Mouse (Mus musculus) sigmoid colon, adult 10 weeks (tissue): ENCODE data around the gene Zfp639. TPM values are rescaled to one million over a fixed set of nuclear protein-coding genes. Genes with fewer than 3 reads are reported as not detected.

Source experiments
- polyA plus RNA-seq: library from polyadenylated mRNA; stranded (reverse); fragments of 350-450 nt; fragmentation: Illumina TruSeq; extraction: RNeasy Lipid Tissue Mini Kit (QIAGEN cat#74804); gene quantifications from one replicate; pipeline ENCODE4 v1.2.3, GENCODE M21; 2014; ENCODE audit warnings: low read depth, low replicate concordance

The Zfp639 gene
- polyA plus RNA-seq = 103 TPM

DNA sequence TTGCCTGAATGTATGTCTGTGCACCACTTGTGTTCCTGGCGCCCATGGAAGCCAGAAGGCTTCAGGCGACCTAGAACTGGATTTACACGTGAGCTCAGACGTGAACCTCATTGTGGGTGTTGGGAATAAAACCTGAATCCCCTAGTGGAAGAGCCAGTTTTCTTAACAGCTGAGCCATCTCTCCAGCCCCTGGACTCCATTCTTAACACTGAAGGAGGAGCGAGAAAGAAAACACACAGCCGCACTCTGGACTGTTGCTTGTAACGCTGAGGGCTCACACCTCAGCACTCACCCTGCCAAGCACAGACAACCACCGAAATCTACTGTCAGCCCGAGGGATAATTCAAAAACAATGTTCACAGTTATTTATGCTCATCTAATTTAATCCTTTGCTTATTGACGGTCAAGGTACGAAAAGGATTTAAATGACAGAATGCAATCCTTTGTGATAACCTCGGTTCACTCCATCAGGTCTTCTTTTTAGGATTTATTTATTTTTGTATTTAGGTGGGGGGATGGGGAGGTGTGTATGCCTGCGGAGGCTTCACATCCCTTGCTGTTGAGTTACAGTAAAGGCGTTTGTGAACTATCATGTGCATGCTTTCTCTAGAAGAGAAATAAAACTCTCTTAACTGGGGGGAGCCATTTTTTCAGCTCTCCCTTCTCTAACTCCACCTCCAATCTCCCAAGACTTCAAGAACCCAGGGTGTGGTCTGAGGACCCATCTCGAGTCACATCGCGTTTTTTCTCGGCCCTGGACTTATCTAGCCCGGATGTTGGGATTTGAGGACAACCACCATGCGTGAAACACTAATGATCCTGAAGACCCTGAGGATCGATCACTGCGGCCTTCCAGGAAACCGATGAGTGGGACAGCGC, at the start of gene Zfp639:
Zfp639 (plus strand) TSS at position 764 of the 879 bp plus-strand sequence.

GRCm38 (mm10) chr3:32492097-32493090, 17.7 kb upstream of the Zfp639 start, which contains the start of gene Kcnmb3:
Kcnmb3 (minus strand) TSS chr3:32492231.

DNA sequence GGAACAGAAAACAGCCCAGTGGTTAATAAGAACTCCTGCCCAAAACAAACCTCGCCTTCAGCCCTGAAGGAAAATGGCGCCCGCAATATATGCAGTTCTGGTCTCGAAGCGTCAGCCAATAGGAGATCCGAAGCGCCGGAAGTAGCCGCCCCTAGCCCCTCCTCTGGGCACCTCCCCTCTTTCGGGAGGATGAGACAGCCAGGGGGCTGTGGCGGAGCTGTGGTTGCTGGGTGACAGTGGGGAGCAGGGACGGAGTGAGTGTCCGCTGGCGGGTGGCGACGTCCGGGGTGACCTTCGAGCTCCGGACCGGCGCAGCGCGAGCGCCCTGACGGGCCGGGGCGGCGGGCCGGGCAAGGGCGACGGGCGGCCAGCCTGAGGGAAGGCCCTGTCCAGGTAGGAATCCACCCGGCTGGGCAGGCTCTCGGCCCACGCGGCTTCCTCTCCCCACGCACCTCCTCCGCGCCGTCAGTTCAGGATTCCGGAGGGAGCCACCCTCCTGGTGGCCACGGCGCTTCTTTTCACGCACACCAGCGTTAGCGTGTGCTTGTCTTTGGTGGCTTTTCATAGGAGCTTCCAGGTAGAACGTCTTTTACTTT, 19.3 kb downstream of the Zfp639 start, which contains the start of gene Mfn1:
Mfn1 (plus strand) TSS at position 163 of the 596 bp plus-strand sequence.

Other genes starting within 250 kb of the Zfp639 start
- 13.3 TPM for gene Zmat3, start 144.2 kb upstream of the Zfp639 start, polyA plus RNA-seq
- gene Pik3ca, start 112.6 kb upstream of the Zfp639 start, polyA plus RNA-seq = 110 TPM
- gene Kcnmb3, start 18.0 kb upstream of the Zfp639 start, polyA plus RNA-seq = not detected
- 434 TPM for gene Mfn1, start 19.2 kb downstream of the Zfp639 start, polyA plus RNA-seq
- gene Gnb4, start 106.3 kb downstream of the Zfp639 start, polyA plus RNA-seq = 19.8 TPM
- gene Actl6a, start 196.0 kb downstream of the Zfp639 start, polyA plus RNA-seq = 36.1 TPM
- 389 TPM for gene Ndufb5, start 226.7 kb downstream of the Zfp639 start, polyA plus RNA-seq
- gene Mrpl47, start 227.3 kb downstream of the Zfp639 start, polyA plus RNA-seq = 48.4 TPM